Mouse (Mus musculus) bone marrow macrophage, adult 2 months (primary cell): Measurements from ENCODE around the gene Hmgn1.

Experiments
- CTCF ChIP-seq: IDR thresholded peaks from 2 replicates; pipeline ENCODE4 v1.5.1; 2012; ENCODE audit warnings: low read depth, mild to moderate bottlenecking, low read length, moderate library complexity
- POLR2A ChIP-seq: IDR thresholded peaks from 2 replicates; pipeline ENCODE4 v1.6.1; 2012; ENCODE audit warnings: mild to moderate bottlenecking, low read depth, low read length, borderline replicate concordance

GRCm38 (mm10) chr16:96159091-96159731, 31.7 kb upstream of the Hmgn1 start:
- no peak for TF ChIP-seq POLR2A
- TF ChIP-seq CTCF: no peak
